Mouse (Mus musculus) layer of hippocampus, postnatal 25 days (tissue): ENCODE measurements around the gene Tmem151a. TPM values are rescaled to one million over a fixed set of nuclear protein-coding genes. Genes with fewer than 3 reads are reported as not detected.

Experiments used
- DNase-seq, 2 experiments: peaks; one replicate each; pipeline ENCODE4 v3.0.0; 2022; ENCODE audit warnings: mixed read lengths in 2 of 2, low spot score in 1 of 2; ENCODE audit errors: extremely low spot score in 1 of 2
- total RNA-seq, 2 experiments: library from RNA; stranded (reverse); gene quantifications; 2 replicates each; pipeline ENCODE4 v1.2.3; 2021

The Tmem151a gene
- total RNA-seq, 2 experiments from 2014 or later: 131 to 138 TPM

DNA sequence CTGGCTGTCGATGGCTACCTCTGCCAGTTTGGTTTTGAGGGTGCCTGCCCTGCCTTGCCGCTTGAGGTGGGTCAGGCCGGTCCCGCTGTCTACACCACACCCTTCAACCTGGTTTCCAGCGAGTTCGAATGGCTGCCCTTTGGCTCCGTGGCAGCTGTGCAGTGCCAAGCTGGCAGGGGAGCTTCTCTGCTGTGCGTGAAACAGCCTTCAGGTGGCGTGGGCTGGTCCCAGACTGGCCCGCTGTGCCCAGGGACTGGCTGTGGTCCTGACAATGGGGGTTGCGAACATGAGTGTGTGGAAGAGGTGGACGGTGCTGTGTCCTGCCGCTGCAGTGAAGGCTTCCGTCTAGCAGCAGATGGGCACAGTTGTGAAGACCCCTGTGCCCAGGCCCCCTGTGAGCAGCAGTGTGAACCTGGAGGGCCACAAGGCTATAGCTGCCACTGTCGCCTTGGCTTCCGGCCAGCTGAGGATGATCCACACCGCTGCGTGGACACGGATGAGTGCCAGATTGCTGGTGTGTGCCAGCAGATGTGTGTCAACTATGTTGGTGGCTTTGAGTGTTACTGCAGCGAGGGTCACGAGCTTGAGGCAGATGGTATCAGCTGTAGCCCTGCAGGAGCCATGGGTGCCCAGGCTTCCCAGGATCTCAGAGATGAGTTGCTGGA is 16.6 kb downstream of the Tmem151a start:
- no peak for DNase-seq

DNA sequence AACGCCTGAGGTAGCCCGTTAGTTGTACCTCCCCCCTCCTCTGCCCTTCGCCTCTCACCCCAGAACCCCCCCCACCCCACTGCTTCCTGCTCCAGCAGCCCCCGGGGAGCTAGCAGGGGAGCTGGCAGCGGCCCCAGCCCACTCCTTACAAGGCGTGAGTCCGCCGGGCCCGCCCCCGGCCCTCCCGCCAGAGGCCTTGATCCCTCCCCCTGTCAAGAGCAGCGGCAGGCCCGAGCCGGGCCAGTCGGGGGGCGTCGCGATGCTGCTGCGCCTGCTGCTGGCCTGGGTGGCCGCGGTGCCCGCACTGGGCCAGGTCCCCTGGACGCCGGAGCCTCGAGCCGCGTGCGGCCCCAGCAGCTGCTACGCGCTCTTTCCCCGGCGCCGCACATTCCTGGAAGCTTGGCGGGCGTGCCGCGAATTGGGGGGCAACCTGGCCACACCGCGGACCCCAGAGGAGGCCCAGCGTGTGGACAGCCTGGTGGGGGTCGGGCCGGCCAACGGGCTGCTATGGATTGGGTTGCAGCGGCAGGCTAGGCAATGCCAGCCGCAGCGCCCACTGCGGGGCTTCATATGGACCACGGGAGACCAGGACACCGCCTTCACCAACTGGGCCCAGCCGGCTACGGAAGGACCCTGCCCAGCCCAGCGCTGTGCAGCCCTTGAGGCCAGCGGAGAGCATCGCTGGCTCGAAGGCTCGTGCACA is 17.3 kb downstream of the Tmem151a start, which contains the start of gene Cd248:
TSS of gene Cd248 (plus strand) at position 212 of the 703 bp plus-strand sequence.
- DNase-seq: no peak

DNA sequence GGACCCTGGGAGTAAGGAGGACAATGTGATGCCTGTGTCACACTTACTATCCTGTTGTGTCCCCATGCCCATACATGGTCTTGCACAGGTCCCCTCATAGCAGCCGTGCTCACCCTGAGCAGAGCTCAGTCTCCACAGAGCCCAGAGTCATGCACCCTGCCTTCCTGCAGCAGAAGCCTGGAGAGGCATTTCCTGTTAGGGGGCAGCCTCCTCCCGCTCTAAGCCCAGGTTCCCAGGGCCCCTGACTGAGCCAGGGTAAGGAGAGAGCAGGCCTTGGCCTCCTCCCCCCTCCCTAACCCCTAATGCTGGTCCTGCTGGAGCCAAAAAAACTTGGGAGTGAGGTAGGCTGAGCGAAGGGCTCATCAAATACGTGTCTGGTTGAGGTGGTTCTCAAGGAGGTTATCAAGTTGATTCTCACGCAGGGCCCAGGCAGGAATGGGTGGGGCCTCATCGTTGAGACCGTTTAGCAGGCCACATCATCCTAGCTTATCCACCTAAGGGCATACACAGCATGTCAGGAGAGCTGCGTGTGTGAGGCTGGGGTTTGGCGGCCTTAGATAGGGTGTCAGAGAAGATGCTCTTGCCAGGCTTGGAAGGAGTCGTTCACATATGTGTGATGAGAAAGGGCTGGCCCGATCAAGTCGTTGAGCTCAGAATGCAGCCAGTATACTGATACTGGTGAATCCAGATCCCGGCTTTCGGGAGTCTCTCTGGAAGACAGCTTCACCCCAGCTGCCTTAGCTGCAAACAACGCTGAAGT is 18.1 kb downstream of the Tmem151a start:
- no peak for DNase-seq

DNA sequence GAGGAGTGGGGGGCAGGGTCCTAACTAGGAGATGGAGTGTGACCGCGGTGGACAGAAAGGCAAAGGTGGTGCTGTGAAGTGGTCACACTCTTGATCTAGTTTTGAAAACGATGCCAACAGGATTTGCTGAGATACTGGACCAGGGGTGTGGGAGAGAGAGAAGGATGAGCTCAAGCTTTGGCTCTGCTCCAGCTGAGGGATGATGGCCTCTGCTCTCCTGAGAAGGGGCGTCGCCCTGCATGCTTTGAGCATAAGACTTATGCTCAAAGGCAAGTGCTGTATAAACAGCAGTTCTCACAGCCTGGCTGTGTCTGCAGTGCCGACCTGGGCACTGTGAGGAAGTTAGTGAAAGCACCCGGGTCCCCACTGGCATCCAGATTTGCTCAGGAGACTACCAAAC is 20.2 kb downstream of the Tmem151a start:
- DNase-seq: no peak

DNA sequence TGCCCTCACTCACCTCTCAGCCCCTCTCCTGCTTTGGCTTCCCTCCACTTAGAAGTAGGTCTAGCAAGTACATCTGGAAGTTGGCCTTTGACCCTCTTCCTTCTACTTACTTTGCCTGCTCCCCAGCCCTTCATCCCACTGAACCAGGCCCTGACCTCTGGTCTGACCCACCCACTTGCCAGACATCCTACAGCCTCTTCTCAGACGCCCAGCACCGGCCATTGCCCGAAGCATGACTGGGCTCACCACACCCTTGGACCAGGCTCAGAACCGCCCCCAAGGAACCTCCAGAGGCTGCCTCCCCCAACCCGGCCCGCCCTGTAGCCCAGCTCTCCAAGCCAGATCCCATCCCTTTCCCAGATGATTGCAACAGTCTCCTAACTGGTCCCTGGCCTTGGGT is 22.9 kb downstream of the Tmem151a start:
- no peak for DNase-seq

DNA sequence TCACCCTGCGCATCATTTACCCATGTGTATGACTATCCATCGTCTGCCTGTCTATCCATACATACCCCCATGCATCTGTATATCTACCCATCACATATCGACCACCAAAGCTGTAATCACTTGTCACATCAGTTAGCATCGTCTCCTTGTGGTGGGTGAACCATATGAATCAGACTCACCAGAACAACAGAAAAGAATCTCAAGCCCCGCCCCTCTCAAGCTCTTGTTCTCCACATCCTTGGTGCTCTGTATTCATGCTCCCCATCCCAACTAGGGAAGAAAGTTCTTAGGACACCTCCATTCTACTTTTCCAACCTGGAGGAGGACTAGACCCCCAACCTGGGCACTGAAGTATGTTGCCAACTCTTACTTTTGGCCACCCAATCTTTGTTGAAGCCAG is 23.3 kb downstream of the Tmem151a start:
- DNase-seq: no peak

DNA sequence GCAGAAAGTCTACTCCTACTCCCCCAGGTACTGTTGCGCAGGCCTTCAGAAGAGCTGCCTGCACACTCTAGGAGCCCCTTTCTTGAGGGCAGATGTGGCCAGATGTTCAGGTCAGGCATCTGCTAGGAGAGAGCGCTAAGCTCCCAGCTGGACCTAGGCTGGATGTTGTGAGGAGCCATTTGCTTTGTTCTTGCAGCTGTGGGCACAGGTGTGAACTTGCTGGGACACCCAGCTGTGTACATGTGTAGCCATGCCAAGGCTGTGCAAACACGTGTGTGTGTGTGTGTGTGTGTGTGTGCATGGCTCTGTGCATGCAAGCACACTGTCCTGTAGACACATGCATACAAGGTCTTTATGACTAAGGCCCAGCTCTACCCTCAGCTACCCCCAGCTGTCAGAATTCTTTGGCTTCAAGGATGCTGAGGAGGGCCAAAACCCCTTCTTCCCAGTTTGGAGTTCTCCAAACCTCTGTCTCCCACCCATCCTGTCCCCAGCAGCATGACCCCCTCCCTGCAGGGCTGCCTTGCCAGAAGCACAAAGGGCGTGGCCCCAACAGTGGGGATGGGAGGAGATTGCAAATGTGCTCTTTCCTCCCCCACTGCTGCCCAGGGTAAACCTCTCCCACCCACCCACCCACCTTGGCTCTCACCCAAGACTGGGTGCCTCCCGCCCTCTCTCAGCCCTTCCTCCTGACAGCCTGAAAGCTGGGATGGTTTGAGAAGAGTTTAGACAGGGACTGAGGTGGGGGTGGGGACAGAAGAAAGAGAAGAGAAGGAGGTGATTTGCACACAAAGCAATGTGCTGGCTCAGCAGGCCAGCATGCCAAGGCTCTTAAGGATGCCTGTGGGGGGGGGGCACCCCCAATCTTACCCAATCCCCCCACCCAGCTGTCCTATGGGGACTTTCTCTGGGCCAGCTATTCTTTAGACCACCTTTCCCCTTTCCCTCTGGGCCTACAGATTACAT is 24.7 kb downstream of the Tmem151a start:
- no peak for DNase-seq

DNA sequence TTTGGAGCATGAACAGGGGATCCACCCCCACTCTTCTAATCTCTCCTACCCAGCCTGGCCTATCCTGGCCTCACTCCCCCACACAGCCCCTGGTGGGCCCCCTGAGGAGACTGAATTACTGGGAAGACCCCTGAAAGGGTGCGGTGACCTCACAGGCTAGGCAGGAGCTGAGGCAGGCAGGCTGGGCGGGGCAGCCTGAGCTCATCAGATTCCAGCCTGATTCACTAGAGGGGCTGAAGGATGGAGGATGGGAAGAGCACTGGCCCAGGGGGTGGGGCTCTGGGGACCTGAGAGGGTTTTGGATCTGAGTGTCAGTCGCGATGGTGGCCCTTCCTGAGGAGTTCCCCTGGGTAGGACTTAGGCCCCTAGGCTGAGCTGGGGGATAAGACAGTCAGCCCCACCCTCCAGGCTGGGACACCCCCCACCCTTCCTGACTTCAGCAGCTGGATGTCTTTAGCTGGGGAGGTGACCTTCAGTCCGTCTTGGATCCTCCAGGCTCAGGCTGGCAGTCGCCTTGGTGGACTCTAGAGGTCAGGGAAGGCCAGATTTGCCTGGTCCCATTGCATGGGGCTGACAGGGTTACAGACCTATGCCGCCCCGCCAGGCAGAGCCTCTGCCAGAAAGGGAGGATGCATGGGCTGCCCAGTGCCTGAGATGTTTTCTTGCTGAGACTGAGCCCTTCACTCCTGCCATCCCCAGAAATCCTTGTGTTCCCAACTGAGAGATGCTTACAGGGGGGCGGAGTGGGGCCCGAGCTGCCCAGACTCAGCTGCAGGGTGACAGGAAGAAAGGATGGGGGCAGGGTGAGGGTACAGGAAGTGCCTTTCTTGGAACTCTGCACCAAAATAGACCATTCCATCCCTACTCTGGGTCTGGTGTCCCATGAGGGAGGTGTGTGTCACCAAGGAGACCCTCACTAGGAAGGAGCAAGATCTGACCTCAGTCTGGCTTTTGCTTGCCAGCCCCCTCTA is 26.2 kb downstream of the Tmem151a start:
- no peak for DNase-seq

DNA sequence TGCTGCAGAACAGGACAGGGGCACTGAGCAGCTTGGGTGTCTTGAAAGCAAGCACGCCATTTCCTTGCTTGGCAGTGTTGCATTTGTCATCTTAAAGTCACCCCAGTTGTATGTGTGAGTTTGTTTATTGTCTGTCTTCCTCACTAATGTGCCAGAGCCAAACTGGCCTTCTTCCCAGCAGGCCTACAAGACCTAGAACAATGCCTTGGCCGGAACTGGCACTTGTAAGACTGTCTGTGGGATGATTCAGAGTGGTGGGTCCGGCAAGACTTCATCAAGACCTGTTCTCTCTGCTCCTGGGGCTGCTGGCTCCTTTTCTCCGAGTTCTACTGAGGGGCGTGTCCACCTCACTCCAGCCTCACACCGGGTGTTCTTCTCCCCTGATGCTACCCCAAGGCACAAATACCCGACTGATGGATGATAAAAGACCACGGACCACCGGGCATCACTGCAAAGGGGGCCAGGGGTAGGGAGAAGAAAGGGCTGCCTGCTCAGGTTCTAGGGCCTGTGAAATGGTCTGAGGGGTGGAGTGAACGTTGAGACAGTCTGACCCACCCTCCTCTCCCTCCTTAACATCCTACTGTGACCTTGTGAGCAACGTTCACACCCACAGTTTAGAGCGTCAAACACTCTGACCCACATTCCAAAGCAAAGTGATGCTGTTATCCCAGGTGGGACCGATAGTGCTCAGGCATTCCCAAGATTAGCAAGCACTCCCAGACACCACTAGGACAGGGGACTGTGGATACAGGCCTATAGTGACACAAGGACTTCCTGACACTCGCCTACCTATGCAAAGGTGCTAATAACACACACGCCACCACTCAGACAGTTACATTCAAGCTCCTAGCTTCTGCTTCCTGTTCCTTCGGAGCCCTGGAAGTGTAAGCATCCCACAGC is 27.2 kb downstream of the Tmem151a start:
- DNase-seq: no peak

DNA sequence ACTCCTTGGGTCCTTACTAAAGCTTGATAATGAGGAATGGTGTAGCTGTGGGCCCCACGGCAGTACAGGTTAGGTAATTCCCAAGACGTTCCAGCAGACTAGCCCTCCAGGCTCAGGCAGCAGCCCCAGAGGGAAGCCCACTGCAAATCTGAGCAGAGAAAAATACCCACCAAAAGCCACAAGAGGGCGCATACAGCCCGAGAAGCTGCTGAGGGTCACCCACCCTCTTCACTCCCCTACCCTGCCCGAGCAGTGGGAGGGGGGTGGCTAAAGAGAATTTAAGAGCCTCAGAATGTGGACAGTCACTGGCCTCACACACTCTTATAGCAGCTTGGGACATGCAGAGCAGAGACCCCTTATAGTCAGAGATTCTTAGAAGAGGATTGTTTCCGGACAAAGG is 29.1 kb downstream of the Tmem151a start:
- peak in 1 of 2 experiments; percentile 44 for DNase-seq

DNA sequence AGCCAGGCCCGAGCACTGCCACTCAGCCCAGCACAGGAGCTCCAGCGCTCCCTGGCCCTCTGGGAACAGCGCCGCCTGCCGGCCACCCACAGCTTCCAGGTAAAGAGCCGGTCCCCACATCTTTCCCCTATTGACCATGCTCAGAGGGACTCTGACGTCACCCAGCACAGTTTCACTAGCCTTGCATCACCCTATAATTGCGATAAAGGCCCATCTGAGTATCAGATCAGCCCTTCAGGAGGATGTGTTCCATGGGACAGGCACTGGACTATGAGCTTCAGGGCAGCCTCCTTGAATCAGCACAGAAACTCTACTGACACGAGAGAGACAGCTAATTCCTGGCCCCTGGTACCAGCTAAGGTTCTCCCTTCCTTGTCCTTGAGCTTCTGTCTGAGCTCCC is 31.4 kb downstream of the Tmem151a start:
- peak; percentile 41 to 70 for DNase-seq

DNA sequence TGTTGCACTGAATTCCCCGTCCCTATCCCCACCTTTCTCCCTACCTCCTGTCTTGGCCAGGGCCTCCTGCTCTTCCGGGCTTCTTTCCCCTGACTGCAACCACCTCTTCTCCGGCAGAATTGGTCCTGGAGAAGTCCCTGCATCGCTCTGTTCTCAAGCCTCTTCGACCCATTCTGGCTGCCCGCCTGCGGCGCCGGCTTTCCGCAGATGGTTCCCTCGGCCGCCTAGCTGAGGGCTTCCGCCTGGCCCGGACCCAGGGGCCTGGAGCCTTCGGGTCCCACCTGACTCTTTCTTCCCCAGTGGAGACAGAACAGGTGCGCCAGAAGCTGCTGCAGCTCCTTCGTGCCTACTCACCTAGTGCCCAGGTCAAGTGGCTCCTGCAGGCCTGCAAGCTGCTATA is 32.5 kb downstream of the Tmem151a start:
- no peak for DNase-seq

DNA sequence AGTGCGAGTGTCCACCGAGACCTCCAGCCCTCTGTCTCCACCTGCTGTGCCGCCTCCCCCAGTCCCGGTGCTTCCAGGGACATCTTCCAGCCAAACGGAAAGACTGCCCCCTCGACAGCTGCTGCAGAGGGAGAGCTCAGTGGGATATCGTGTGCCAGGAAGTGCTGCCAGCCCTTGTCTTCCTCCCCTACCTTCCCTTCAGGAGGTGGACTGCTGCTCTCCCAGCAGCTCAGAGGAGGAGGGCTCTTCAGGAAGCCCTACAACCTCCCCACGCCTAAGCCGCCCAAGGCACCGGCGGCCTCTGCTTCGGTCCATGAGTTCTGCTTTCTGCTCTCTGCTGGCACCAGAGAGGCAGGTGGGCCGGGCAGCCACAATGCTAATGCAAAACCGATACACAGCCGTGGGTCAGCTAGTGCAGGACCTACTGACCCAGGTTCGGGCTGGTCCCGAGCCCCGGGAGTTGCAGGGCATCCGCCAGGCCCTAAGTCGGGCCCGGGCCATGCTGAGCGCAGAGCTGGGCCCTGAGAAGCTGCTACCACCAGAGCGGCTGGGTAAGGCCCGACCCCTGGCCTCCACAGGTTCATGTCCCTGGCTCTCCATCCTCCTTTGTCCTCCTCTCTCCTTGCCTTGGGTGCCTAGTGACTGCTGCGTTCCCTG is 33.0 kb downstream of the Tmem151a start:
- peak in 1 of 2 experiments; percentile 35 for DNase-seq

DNA sequence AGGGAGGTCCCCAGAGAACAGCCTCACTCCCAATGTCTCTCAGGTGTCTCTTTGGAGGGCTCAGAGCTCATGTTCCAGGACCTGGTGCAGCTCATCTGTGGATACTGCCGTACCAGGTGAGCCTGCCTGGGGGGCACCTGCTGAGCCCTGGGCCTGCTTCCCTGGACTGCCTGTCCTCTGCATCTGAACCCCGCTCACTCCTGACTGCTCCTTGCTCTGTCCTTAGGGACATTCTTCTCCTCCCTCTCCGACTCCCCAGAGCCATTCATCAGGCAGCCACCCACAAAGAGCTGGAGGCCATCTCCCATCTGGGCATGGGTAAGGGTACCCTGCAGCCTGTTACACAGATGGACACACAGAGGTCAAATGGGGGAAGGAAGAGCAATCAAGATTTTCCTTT is 33.8 kb downstream of the Tmem151a start:
- peak in 1 of 2 experiments; percentile 31 for DNase-seq

DNA sequence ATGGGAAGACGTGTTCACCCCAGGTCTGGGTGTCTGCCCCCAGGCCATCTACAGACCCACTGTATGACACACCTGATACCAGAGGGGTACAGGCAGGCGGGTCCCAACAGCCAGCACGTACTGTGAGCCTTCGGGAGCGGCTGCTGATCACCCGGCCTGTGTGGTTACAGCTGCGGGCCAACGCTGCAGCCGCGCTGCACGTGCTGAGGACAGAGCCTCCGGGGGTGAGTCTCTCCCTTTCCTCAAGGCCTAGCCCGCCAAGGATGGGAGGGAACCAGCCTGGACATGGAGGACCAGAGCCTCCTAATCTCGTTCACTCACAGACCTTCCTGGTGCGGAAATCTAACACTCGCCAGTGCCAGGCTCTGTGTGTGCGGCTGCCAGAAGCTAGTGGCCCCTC is 34.3 kb downstream of the Tmem151a start:
- peak in 1 of 2 experiments; percentile 36 for DNase-seq

DNA sequence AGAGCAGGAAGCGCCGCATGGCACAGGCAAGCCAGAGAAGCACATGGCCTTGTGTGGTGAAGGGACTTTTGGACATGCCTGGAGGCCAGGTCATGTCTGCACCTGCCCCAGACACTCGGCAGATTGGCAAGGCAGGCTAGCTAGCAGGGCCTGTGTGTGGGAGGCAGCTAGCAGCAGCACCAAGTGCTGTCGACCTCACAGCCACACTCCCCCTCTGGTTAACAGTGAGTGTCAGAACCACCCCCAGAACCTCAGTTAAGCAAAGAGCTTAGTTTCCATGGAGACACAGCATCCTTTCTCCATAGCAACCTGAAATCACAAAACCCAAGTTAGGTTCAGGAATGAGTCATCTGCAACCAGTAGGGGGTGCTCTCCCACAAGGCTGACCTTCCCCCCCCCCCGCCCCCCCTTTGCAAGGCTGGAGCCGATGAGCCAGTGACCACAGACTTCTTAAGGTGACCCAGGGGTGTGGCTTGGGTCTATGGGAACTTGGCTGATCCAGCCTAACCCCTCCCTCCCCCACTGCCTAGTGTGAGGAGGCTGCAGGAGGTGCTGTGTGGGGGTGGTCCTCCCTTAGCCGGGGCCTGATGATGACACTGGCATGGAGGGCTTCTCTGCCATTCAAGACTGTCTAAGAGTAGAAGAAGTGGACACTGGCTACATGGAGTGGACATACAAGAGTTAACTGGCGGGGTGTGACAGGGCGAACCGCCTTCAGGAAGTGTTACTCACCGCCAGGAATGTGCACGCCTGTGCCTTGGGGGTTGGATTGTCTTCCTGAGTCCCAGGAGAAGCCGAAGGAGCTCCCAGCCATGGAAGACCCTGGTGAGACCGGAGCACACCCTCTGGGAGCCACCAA is 35.1 kb downstream of the Tmem151a start, which contains the start of gene Rin1:
TSS of gene Rin1 (plus strand) at position 435 of the 859 bp plus-strand sequence.
- peak in 1 of 2 experiments; percentile 52 for DNase-seq
